Mouse (Mus musculus): ENCODE data around the gene Prpf8. TPM values are rescaled to one million over a fixed set of nuclear protein-coding genes. Genes with fewer than 3 reads are reported as not detected.

Prpf8 gene
- polyA plus RNA-seq, 1 experiment from 2014 or later, result 15.8 TPM

DNA sequence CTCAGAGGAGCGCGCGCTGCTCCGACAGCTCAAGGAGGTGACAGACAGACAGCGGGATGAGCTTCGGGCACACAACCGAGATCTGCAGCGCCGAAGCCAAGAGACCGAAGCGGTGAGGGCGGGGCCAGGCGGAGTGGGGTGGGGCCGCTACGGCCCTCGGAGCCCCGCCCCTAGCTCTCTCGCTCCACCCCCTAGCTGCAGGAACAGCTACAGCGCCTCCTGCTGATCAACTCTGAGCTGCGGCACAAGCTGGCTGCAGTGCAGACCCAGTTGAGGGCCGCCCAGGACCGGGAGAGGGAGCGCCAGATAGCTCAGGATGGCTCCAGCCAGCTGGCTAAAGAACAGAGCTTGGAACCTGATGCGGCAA lies 24.0 kb downstream of the Prpf8 start:
- no peak for TF ChIP-seq EP300 (optimal IDR thresholded peaks at IDR 0.05)
- peak; percentile 95 for TF ChIP-seq CTCF (IDR thresholded peaks at IDR 0.05; ENCODE audit: low read depth)
- peak; percentile 96 for DNase-seq (ENCODE audit: low spot score)
- Histone ChIP-seq H3K4me1 (replicated peaks; ENCODE audit: control insufficient read depth, insufficient read depth) (peaks cover 3% of the 10 kb centered on the region; the same call in 1 of the 2 replicates), H3K27ac (replicated peaks) (peak overlapping the region; percentile 95), H3K9me3 (ENCODE audit: control insufficient read depth, low read length) (no peaks in the 10 kb centered on the region), H3K27me3 (ENCODE audit: control insufficient read depth, insufficient read depth, low read length) (no peaks in the 10 kb centered on the region), H3K4me3 (ENCODE audit: low read depth, low read length) (peak overlapping the region; percentile 57), H3K4me2 (replicated peaks; ENCODE audit: low read depth) (peak overlapping the region; percentile 99), H3K9ac (ENCODE audit: low read length) (peak overlapping the region; percentile 68), H3K36me3 (ENCODE audit: control insufficient read depth, insufficient read depth, low read length) (peaks cover 19% of the 10 kb centered on the region)
- peak; percentile 90 for ATAC-seq (ENCODE audit: low FRiP score, low TSS enrichment)
- 1% methylated on average over 24 of the region's 24 CpGs for WGBS

DNA sequence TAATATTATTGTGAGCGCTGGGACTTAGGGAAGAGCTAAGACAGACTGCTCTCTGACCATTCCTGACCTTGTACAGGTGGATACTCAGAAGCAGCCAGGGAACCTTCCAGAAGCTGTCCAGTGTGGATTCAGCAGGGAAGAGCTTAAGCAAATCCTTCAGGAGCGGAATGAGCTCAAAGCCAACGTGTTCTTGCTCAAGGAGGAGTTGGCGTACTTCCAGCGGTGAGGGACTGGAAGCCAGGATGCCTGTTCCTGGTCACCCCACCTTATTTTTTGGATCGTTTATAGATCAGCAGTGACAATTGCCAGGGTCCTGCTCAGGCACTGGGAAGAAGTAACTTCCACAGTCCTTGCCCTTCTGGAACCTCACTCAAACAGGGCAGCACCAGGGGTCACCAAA lies 24.6 kb downstream of the Prpf8 start:
- peak overlapping the region; percentile 53; the same call in 1 of the 2 replicates for H3K27ac ChIP-seq (replicated peaks)
- H3K4me2 ChIP-seq (replicated peaks; ENCODE audit: low read depth), result peak overlapping the region; percentile 99; the same call in 1 of the 2 replicates
- no peaks in the 10 kb centered on the region for H3K9me3 ChIP-seq (ENCODE audit: control insufficient read depth, low read length)
- peaks cover 3% of the 10 kb centered on the region; the same call in 1 of the 2 replicates for H3K4me1 ChIP-seq (replicated peaks; ENCODE audit: control insufficient read depth, insufficient read depth)
- no peaks in the 10 kb centered on the region for H3K27me3 ChIP-seq (ENCODE audit: control insufficient read depth, insufficient read depth, low read length)
- no peak for TF ChIP-seq CTCF (IDR thresholded peaks at IDR 0.05; ENCODE audit: low read depth)
- peaks cover 16% of the 10 kb centered on the region for H3K36me3 ChIP-seq (ENCODE audit: control insufficient read depth, insufficient read depth, low read length)
- 68% methylated on average over 6 of the region's 6 CpGs for WGBS
- no peak overlapping the region for H3K4me3 ChIP-seq (ENCODE audit: low read depth, low read length)
- ATAC-seq (ENCODE audit: low FRiP score, low TSS enrichment) (no peak), DNase-seq (ENCODE audit: low spot score) (no peak)
- no peak overlapping the region for H3K9ac ChIP-seq (ENCODE audit: low read length)

GRCm38 (mm10) chr11:75512301-75513018 lies 25.8 kb downstream of the Prpf8 start:
- no peaks in the 10 kb centered on the region for H3K27me3 ChIP-seq (ENCODE audit: control insufficient read depth, insufficient read depth, low read length)
- peaks cover 12% of the 10 kb centered on the region for H3K36me3 ChIP-seq (ENCODE audit: control insufficient read depth, insufficient read depth, low read length)
- no peak for DNase-seq (ENCODE audit: low spot score)
- WGBS, result 78% methylated on average over 9 of the region's 9 CpGs
- no peak overlapping the region for H3K4me3 ChIP-seq (ENCODE audit: low read depth, low read length)
- TF ChIP-seq EP300 (optimal IDR thresholded peaks at IDR 0.05), result no peak
- no peaks in the 10 kb centered on the region for H3K9me3 ChIP-seq (ENCODE audit: control insufficient read depth, low read length)
- no peak for ATAC-seq (ENCODE audit: low FRiP score, low TSS enrichment)
- peaks cover 3% of the 10 kb centered on the region; the same call in 1 of the 2 replicates for H3K4me1 ChIP-seq (replicated peaks; ENCODE audit: control insufficient read depth, insufficient read depth)
- H3K9ac ChIP-seq (ENCODE audit: low read length), result no peak overlapping the region
- no peak overlapping the region for H3K4me2 ChIP-seq (replicated peaks; ENCODE audit: low read depth)
- H3K27ac ChIP-seq (replicated peaks), result no peak overlapping the region

- H3K4me2 ChIP-seq (replicated peaks; ENCODE audit: low read depth), result 0 out of 2 replicates have a peak within 1 kb of the TSS, but pooled peaks have one; percentile 2
- DNase-seq (ENCODE audit: low spot score), result no peak
- no peak within 1 kb of the TSS for H3K27ac ChIP-seq (replicated peaks)
These were observed 26.7 kb downstream of the Prpf8 start, which contains the start of gene Scarf1 for GRCm38 (mm10) chr11:75513336-75513735. Gene Scarf1, plus strand, starts transcription at chr11:75513540.

GRCm38 (mm10) chr11:75515186-75515585 lies 28.6 kb downstream of the Prpf8 start:
- no peak for TF ChIP-seq CTCF (IDR thresholded peaks at IDR 0.05; ENCODE audit: low read depth)
- no peak for TF ChIP-seq EP300 (optimal IDR thresholded peaks at IDR 0.05)
- DNase-seq (ENCODE audit: low spot score), result no peak
- no peaks in the 10 kb centered on the region for H3K27me3 ChIP-seq (ENCODE audit: control insufficient read depth, insufficient read depth, low read length)
- no peak overlapping the region for H3K27ac ChIP-seq (replicated peaks)
- ATAC-seq (ENCODE audit: low FRiP score, low TSS enrichment), result no peak
- no peak overlapping the region for H3K9ac ChIP-seq (ENCODE audit: low read length)
- no peaks in the 10 kb centered on the region for H3K9me3 ChIP-seq (ENCODE audit: control insufficient read depth, low read length)
- WGBS, result 93% methylated on average over 23 of the region's 25 CpGs
- H3K4me2 ChIP-seq (replicated peaks; ENCODE audit: low read depth), result no peak overlapping the region
- H3K36me3 ChIP-seq (ENCODE audit: control insufficient read depth, insufficient read depth, low read length), result no peaks in the 10 kb centered on the region
- H3K4me3 ChIP-seq (ENCODE audit: low read depth, low read length), result no peak overlapping the region
- H3K4me1 ChIP-seq (replicated peaks; ENCODE audit: control insufficient read depth, insufficient read depth), result no peaks in the 10 kb centered on the region

More at GRCm38 (mm10) chr11:75513336-75513735, 26.7 kb downstream of the Prpf8 start, which contains the start of gene Scarf1:
- H3K4me3 ChIP-seq (ENCODE audit: low read depth, low read length), result peak within 1 kb of the TSS; percentile 10; the same call in 1 of the 2 replicates
- WGBS, result 60% methylated on average over 8 of the region's 8 CpGs
- H3K9ac ChIP-seq (ENCODE audit: low read length), result no peak within 1 kb of the TSS
- ATAC-seq (ENCODE audit: low FRiP score, low TSS enrichment), result no peak
- TF ChIP-seq EP300 (optimal IDR thresholded peaks at IDR 0.05) (no peak), CTCF (IDR thresholded peaks at IDR 0.05; ENCODE audit: low read depth) (no peak)
- no peaks in the 10 kb centered on the region for H3K27me3 ChIP-seq (ENCODE audit: control insufficient read depth, insufficient read depth, low read length)
- peaks cover 3% of the 10 kb centered on the region; the same call in 1 of the 2 replicates for H3K4me1 ChIP-seq (replicated peaks; ENCODE audit: control insufficient read depth, insufficient read depth)
- no peaks in the 10 kb centered on the region for H3K9me3 ChIP-seq (ENCODE audit: control insufficient read depth, low read length)
- peaks cover 7% of the 10 kb centered on the region for H3K36me3 ChIP-seq (ENCODE audit: control insufficient read depth, insufficient read depth, low read length)
